Mouse (Mus musculus): Measurements from ENCODE around the gene Camta1. TPM values are rescaled to one million over a fixed set of nuclear protein-coding genes. Genes with fewer than 3 reads are reported as not detected.
A peak's percentile ranks its signal among the peaks of the same experiment; 100 is the strongest.

The Camta1 gene
- polyA plus RNA-seq, 1 experiment = 26.3 TPM

DNA sequence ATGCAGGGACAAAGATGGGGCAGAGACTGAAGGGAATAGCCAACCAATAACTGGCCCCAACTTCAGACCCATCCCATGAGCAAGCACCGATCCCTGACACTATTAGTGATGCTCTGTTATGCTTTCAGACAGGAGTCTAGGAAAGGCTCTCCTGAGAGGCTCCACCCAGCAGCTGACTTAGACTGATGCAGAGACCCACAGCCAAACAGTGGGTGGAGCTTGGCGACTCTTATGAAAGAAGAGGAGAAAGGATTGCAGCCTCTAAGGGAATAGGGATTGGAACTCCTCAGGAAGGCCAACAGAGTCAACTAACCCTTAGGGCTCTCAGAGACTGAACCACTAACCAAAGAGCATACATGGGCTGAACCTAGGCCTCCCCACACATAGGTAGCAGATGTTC lies 898.0 kb downstream of the Camta1 start:
- no peak for TF ChIP-seq CTCF (IDR thresholded peaks at IDR 0.05; ENCODE audit: low read depth, low read length)
- TF ChIP-seq POLR2A (IDR thresholded peaks at IDR 0.05; ENCODE audit: borderline replicate concordance, low read depth, low read length) = no peak
- H3K4me3 ChIP-seq (ENCODE audit: insufficient read depth, low read length) = no peak overlapping the region
- no peak overlapping the region for H3K27ac ChIP-seq (ENCODE audit: insufficient read depth, low read depth, low read length)

DNA sequence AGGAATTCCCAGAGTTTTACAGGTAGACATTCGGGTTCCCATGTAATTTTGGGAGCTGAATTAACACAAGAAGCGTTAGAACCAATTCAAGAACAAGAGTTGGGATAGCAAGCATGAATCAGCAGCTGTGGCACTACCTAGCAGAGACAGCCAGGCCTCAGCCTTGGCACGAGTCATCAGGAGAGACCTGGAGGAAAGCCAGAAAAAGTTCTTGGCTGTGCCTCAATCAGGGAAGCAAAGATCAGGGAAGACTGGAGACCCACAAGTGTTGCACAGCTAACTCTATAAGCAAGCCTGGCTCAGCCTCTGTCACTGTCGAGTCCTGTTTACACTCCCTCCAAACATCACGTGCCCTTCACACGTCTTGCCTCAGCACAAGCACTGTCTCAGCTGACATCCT lies 899.4 kb downstream of the Camta1 start:
- TF ChIP-seq POLR2A (IDR thresholded peaks at IDR 0.05; ENCODE audit: borderline replicate concordance, low read depth, low read length) (no peak), CTCF (IDR thresholded peaks at IDR 0.05; ENCODE audit: low read depth, low read length) (no peak)
- no peak overlapping the region for H3K27ac ChIP-seq (ENCODE audit: insufficient read depth, low read depth, low read length)
- no peak overlapping the region for H3K4me3 ChIP-seq (ENCODE audit: insufficient read depth, low read length)
- no peaks in the 10 kb centered on the region for H3K4me1 ChIP-seq (ENCODE audit: control insufficient read depth, insufficient read depth, low read length)

More for the DNA sequence above, 898.0 kb downstream of the Camta1 start:
- no peaks in the 10 kb centered on the region for H3K4me1 ChIP-seq (ENCODE audit: control insufficient read depth, insufficient read depth, low read length)

GRCm38 (mm10) chr4:150958536-150958935 lies 903.1 kb downstream of the Camta1 start:
- no peak overlapping the region for H3K4me3 ChIP-seq (ENCODE audit: insufficient read depth, low read length)

GRCm38 (mm10) chr4:150957106-150957458 lies 904.6 kb downstream of the Camta1 start:
- TF ChIP-seq POLR2A (IDR thresholded peaks at IDR 0.05; ENCODE audit: borderline replicate concordance, low read depth, low read length) = no peak
- TF ChIP-seq CTCF (IDR thresholded peaks at IDR 0.05; ENCODE audit: low read depth, low read length) = no peak
- H3K4me1 ChIP-seq (ENCODE audit: control insufficient read depth, insufficient read depth, low read length) = no peaks in the 10 kb centered on the region
- no peak overlapping the region for H3K27ac ChIP-seq (ENCODE audit: insufficient read depth, low read depth, low read length)
- H3K4me3 ChIP-seq (ENCODE audit: insufficient read depth, low read length) = no peak overlapping the region

More at GRCm38 (mm10) chr4:150958536-150958935, 903.1 kb downstream of the Camta1 start:
- no peak overlapping the region for H3K27ac ChIP-seq (ENCODE audit: insufficient read depth, low read depth, low read length)
- H3K4me1 ChIP-seq (ENCODE audit: control insufficient read depth, insufficient read depth, low read length) = no peaks in the 10 kb centered on the region
- TF ChIP-seq POLR2A (IDR thresholded peaks at IDR 0.05; ENCODE audit: borderline replicate concordance, low read depth, low read length) = no peak
- no peak for TF ChIP-seq CTCF (IDR thresholded peaks at IDR 0.05; ENCODE audit: low read depth, low read length)

DNA sequence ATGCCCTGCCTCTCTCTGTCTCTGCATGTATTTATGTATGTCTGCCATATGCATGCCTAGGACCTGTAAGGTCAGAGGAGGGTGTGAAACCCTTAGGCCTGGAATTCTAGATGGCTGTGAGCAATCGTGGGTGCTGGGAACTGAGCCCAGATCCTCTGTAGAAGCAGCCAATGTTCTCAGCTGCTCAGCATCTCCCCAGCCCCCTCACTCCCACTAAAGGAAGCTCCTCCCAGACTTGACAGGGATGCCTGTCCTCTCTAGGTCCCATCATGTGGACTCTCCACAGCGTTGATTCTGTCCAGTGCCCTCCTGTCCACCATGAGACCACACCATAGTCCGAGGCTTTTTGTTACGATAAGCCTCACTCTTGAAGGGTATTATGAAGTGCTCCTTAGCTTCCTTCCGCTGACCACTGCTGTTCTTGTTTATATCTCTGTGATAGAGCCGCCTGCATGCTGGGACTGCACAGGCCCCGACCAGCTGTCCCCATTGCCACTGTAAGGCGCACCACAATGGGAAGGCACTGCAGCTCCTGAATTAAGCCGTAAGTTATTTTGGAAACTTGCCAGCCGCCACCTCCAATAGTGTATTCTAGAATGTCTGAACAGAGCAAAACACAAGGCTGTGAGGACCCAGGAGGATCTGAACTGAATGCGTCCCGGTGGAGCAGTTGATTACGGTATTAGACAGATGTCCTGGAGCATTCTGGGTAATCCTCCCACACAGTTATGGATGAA lies 905.1 kb downstream of the Camta1 start:
- Histone ChIP-seq H3K4me1 (ENCODE audit: control insufficient read depth, insufficient read depth, low read length) (no peaks in the 10 kb centered on the region), H3K27ac (ENCODE audit: insufficient read depth, low read depth, low read length) (no peak overlapping the region), H3K4me3 (ENCODE audit: insufficient read depth, low read length) (no peak overlapping the region)
- no peak for TF ChIP-seq POLR2A (IDR thresholded peaks at IDR 0.05; ENCODE audit: borderline replicate concordance, low read depth, low read length)
- TF ChIP-seq CTCF (IDR thresholded peaks at IDR 0.05; ENCODE audit: low read depth, low read length) = no peak

GRCm38 (mm10) chr4:150950972-150951371 lies 910.7 kb downstream of the Camta1 start:
- no peak overlapping the region for H3K4me3 ChIP-seq (ENCODE audit: insufficient read depth, low read length)
- H3K4me1 ChIP-seq (ENCODE audit: control insufficient read depth, insufficient read depth, low read length) = no peaks in the 10 kb centered on the region
- no peak overlapping the region for H3K27ac ChIP-seq (ENCODE audit: insufficient read depth, low read depth, low read length)
- no peak for TF ChIP-seq CTCF (IDR thresholded peaks at IDR 0.05; ENCODE audit: low read depth, low read length)

GRCm38 (mm10) chr4:150944707-150945106 lies 917.0 kb downstream of the Camta1 start:
- Histone ChIP-seq H3K4me3 (ENCODE audit: insufficient read depth, low read length) (no peak overlapping the region), H3K27ac (ENCODE audit: insufficient read depth, low read depth, low read length) (no peak overlapping the region), H3K4me1 (ENCODE audit: control insufficient read depth, insufficient read depth, low read length) (no peaks in the 10 kb centered on the region)
- no peak for TF ChIP-seq POLR2A (IDR thresholded peaks at IDR 0.05; ENCODE audit: borderline replicate concordance, low read depth, low read length)

- Histone ChIP-seq H3K27ac (ENCODE audit: insufficient read depth, low read depth, low read length) (no peak overlapping the region), H3K4me1 (ENCODE audit: control insufficient read depth, insufficient read depth, low read length) (0 out of 2 replicates have a peak, but pooled peaks cover 3% of the 10 kb centered on the region), H3K4me3 (ENCODE audit: insufficient read depth, low read length) (no peak overlapping the region)
- TF ChIP-seq POLR2A (IDR thresholded peaks at IDR 0.05; ENCODE audit: borderline replicate concordance, low read depth, low read length) = no peak
- TF ChIP-seq CTCF (IDR thresholded peaks at IDR 0.05; ENCODE audit: low read depth, low read length) = no peak
Measured at GRCm38 (mm10) chr4:150939991-150940651, 921.6 kb downstream of the Camta1 start.

GRCm38 (mm10) chr4:150938063-150938452 lies 923.6 kb downstream of the Camta1 start:
- H3K27ac ChIP-seq (ENCODE audit: insufficient read depth, low read depth, low read length) = no peak overlapping the region

More at GRCm38 (mm10) chr4:150938063-150938452, 923.6 kb downstream of the Camta1 start:
- Histone ChIP-seq H3K4me1 (ENCODE audit: control insufficient read depth, insufficient read depth, low read length) (0 out of 2 replicates have a peak, but pooled peaks cover 3% of the 10 kb centered on the region), H3K4me3 (ENCODE audit: insufficient read depth, low read length) (peak overlapping the region; percentile 22)
- no peak for TF ChIP-seq CTCF (IDR thresholded peaks at IDR 0.05; ENCODE audit: low read depth, low read length)
- no peak for TF ChIP-seq POLR2A (IDR thresholded peaks at IDR 0.05; ENCODE audit: borderline replicate concordance, low read depth, low read length)

All from bone marrow macrophage, adult 2 months (primary cell).